Mouse (Mus musculus) liver, embryonic 14.5 days (tissue): Measurements from ENCODE around the gene Cx3cr1. TPM values are rescaled to one million over a fixed set of nuclear protein-coding genes. Genes with fewer than 3 reads are reported as not detected.
"Not testable (repeated sequence)": the region's sequence is repeated elsewhere in the genome, so short reads cannot be mapped to it uniquely, and the experiment has no call there.

ENCODE experiments used
- ATAC-seq: fragments of 200-750 bp; cut with Nextera tagmentation; 2 replicates; pipeline ENCODE4 v1.8.0; 2017; ENCODE audit warnings: moderate number of reproducible peaks, mild to moderate bottlenecking, moderate library complexity; ENCODE audit not compliant: insufficient read depth
- DNase-seq, 3 experiments: peaks; one replicate each; pipeline ENCODE4 v3.0.0-alpha.2; 2012 to 2013; ENCODE audit warnings: low read depth in 3 of 3, low spot score in 3 of 3
- H3K27ac ChIP-seq: fragments of 300-500 bp; sonication (generic); 2 replicates; pipeline ENCODE4 v1.5.1; 2014; ENCODE audit warnings: moderate library complexity, mild to moderate bottlenecking, control low read depth, inconsistent platforms
- H3K27me3 ChIP-seq: fragments of 300-500 bp; sonication (generic); 2 replicates; pipeline ENCODE4 v1.6.1; 2014; ENCODE audit warnings: mild to moderate bottlenecking, low read length, moderate library complexity; ENCODE audit not compliant: control insufficient read depth, insufficient read depth
- H3K36me3 ChIP-seq: fragments of 300-500 bp; sonication (generic); replicated peaks from 2 replicates; pipeline ENCODE4 v1.6.1; 2014; ENCODE audit warnings: low read depth; ENCODE audit not compliant: control insufficient read depth, insufficient read depth
- H3K4me1 ChIP-seq, 2 experiments: fragments of 200-500 bp in 1 of 2; fragments of 300-500 bp in 1 of 2; sonication (generic) in 1 of 2; replicated peaks; 2 replicates each; pipeline ENCODE4 v1.6.1; 2012 to 2014; ENCODE audit warnings: antibody characterized with exemption in 1 of 2, inconsistent platforms in 1 of 2, low read length in 1 of 2; ENCODE audit not compliant: control insufficient read depth in 2 of 2, insufficient read depth in 2 of 2
- H3K4me2 ChIP-seq: fragments of 300-500 bp; sonication (generic); 2 replicates; pipeline ENCODE4 v1.6.1; 2014; ENCODE audit warnings: low read depth, mild to moderate bottlenecking, control low read depth, moderate library complexity
- H3K4me3 ChIP-seq, 2 experiments: fragments of 200-500 bp in 1 of 2; fragments of 300-500 bp in 1 of 2; sonication (generic) in 1 of 2; 2 replicates each; pipeline ENCODE4 v1.5.1; 2012 to 2014; ENCODE audit warnings: low read depth in 2 of 2, low read length in 2 of 2, mild to moderate bottlenecking in 2 of 2, control low read depth in 1 of 2, inconsistent platforms in 1 of 2, moderate library complexity in 1 of 2; ENCODE audit not compliant: insufficient read depth in 1 of 2
- H3K9ac ChIP-seq: fragments of 300-500 bp; sonication (generic); replicated peaks from 2 replicates; pipeline ENCODE4 v1.6.1; 2014; ENCODE audit warnings: mild to moderate bottlenecking, control low read depth, moderate library complexity
- H3K9me3 ChIP-seq: fragments of 300-500 bp; sonication (generic); 2 replicates; pipeline ENCODE4 v1.6.1; 2016; ENCODE audit warnings: low read length, mixed read lengths; ENCODE audit not compliant: control insufficient read depth
- CTCF ChIP-seq: IDR thresholded peaks from 2 replicates; pipeline ENCODE4 v1.5.1; 2016; ENCODE audit warnings: antibody characterized with exemption, low read depth, control low read depth
- EP300 ChIP-seq: IDR thresholded peaks from 2 replicates; pipeline ENCODE4 v1.6.1; 2016; ENCODE audit warnings: antibody characterized with exemption, low read depth
- WGBS: fragments of 180-500 bp; shearing (Covaris S2); extraction: QIAGEN DNeasy Blood & Tissue Kit; methylation state at CpG from one replicate; pipeline ENCODE4 v1.1.7; 2014; ENCODE audit not compliant: insufficient replicate concordance; 5-methylcytosine and 5-hydroxymethylcytosine counted together
- polyA plus RNA-seq, 2 experiments: library from polyadenylated mRNA; depleted of rRNA in 1 of 2; stranded (reverse) in 1 of 2; unstranded in 1 of 2; fragments of >200 nt; fragmentation: Nextera tagmentation in 1 of 2; extraction: Ambion mirVana in 1 of 2; gene quantifications; 2 replicates each; pipeline versions ENCODE4 v1.2.1 to v1.2.3; 2012 to 2014

Cx3cr1 gene
- polyA plus RNA-seq, 2 experiments = 0.69 to 1.4 TPM

- Histone ChIP-seq H3K4me2 (peak within 1 kb of the TSS; percentile 99), H3K9me3 (no peaks in the 10 kb centered on the region), H3K36me3 (no peaks in the 10 kb centered on the region), H3K4me1 (peaks cover 34 to 44% of the 10 kb centered on the region in 2 experiments), H3K9ac (peak within 1 kb of the TSS; percentile 85), H3K4me3 (peak within 1 kb of the TSS; percentile 73 to 86), H3K27me3 (no peaks in the 10 kb centered on the region), H3K27ac (peak within 1 kb of the TSS; percentile 95)
- under 1% methylated on average over 62 of the region's 62 CpGs for WGBS
- DNase-seq (peak; percentile 92 to 94 (median 93)), ATAC-seq (peak; percentile 81)
- TF ChIP-seq EP300 (peak; percentile 18; the same call in 1 of the 2 replicates), CTCF (peak; percentile 92)
Measured at GRCm38 (mm10) chr9:120110211-120111018, 40.7 kb upstream of the Cx3cr1 start, which contains the start of gene Slc25a38. Gene Slc25a38 (plus strand): TSS chr9:120110374.

GRCm38 (mm10) chr9:120108953-120109352 lies 39.3 kb upstream of the Cx3cr1 start:
- peaks cover 30 to 31% of the 10 kb centered on the region in 2 experiments for H3K4me1 ChIP-seq
- H3K4me3 ChIP-seq, H3K9ac ChIP-seq, H3K4me2 ChIP-seq, H3K27ac ChIP-seq, H3K27me3 ChIP-seq, H3K36me3 ChIP-seq, ATAC-seq, DNase-seq, H3K9me3 ChIP-seq: not testable (repeated sequence)
- 79% methylated on average over 12 of the region's 12 CpGs for WGBS

GRCm38 (mm10) chr9:120101165-120101564 lies 31.5 kb upstream of the Cx3cr1 start:
- Histone ChIP-seq H3K4me3 (no peak overlapping the region), H3K27me3 (no peaks in the 10 kb centered on the region), H3K9me3 (no peaks in the 10 kb centered on the region), H3K4me2 (no peak overlapping the region), H3K9ac (no peak overlapping the region), H3K36me3 (no peaks in the 10 kb centered on the region), H3K4me1 (0 out of 4 replicates have a peak, but pooled peaks cover 0 to 3% of the 10 kb centered on the region in 2 experiments), H3K27ac (no peak overlapping the region)
- TF ChIP-seq CTCF = no peak
- no peak for TF ChIP-seq EP300
- DNase-seq (no peak), ATAC-seq (no peak)
- WGBS = 73% methylated on average over 2 of the region's 2 CpGs

GRCm38 (mm10) chr9:120099304-120099703 lies 29.6 kb upstream of the Cx3cr1 start:
- H3K27ac ChIP-seq = no peak overlapping the region
- ATAC-seq = no peak
- WGBS = 67% methylated on average over 8 of the region's 8 CpGs
- H3K9me3 ChIP-seq = no peaks in the 10 kb centered on the region
- H3K4me1 ChIP-seq = 0 out of 4 replicates have a peak, but pooled peaks cover 0 to 3% of the 10 kb centered on the region in 2 experiments
- no peak for TF ChIP-seq EP300
- TF ChIP-seq CTCF = no peak
- H3K9ac ChIP-seq = no peak overlapping the region
- H3K36me3 ChIP-seq = no peaks in the 10 kb centered on the region
- DNase-seq = no peak
- no peak overlapping the region for H3K4me2 ChIP-seq
- H3K27me3 ChIP-seq = no peaks in the 10 kb centered on the region
- no peak overlapping the region for H3K4me3 ChIP-seq

GRCm38 (mm10) chr9:120098682-120099081 lies 29.0 kb upstream of the Cx3cr1 start:
- DNase-seq (no peak), ATAC-seq (no peak)
- Histone ChIP-seq H3K27ac (no peak overlapping the region), H3K4me2 (no peak overlapping the region), H3K27me3 (no peaks in the 10 kb centered on the region), H3K36me3 (no peaks in the 10 kb centered on the region), H3K9ac (no peak overlapping the region), H3K4me3 (no peak overlapping the region), H3K9me3 (no peaks in the 10 kb centered on the region), H3K4me1 (0 out of 4 replicates have a peak, but pooled peaks cover 0 to 3% of the 10 kb centered on the region in 2 experiments)
- TF ChIP-seq EP300 (no peak), CTCF (peak; percentile 88)
- WGBS = 16% methylated on average over 7 of the region's 7 CpGs
